Mouse (Mus musculus): ENCODE measurements around the gene Slc44a5. TPM values are rescaled to one million over a fixed set of nuclear protein-coding genes. Genes with fewer than 3 reads are reported as not detected.

Gene Slc44a5
- polyA plus RNA-seq, 1 experiment: not detected

DNA sequence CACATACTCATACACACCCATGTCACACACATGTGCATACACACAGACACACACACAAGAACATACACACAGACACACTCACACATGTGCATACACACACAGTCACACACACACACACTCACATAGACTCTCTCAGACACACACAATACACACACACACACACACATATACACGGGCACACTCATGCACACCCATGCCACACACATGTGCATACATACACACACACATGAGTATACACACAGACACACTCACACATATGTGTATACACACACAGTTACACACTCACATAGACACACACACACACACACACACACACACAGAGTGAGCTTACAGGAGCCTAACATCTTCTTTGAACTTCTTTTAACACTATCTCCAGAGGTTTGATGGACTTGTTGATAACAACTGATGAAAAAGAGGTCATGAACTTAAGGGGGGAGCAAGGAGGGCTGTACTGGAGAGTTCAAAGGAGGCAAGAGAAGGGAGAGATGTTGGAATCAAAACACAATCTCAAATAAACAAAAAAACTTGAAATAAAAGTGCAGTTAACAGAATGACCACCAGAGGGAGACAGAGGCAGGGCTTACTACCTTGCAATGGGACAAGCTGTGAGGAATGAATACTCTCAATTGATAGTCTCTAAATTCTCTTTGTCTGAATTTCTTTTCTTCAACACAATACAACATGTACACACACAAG is 14.1 kb upstream of the Slc44a5 start:
- TF ChIP-seq GATA1 (IDR thresholded peaks at IDR 0.05; ENCODE audit: low read length): no peak

DNA sequence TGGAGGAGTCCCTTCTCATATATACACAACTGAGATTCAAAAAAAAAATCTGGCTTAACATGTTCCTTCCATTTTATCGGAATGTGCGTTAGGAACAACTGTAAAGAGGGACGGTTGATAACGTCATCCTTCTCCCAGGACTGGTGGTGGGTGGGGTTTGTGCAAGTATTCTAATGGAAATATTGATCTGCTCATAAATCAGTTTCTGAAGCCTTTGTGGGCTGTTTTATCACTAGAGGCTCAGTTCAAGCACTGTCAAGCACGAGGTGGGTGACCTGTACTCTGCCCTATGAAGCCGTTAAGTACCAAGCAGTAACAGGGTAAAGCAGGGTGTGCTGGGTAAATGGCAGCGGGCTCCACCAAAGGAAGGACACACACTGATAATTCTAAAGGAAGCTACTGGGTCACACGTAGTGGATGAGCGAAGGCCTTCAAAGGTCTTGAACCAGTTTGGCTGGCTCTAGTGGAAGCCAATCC is 13.5 kb upstream of the Slc44a5 start:
- TF ChIP-seq GATA1 (IDR thresholded peaks at IDR 0.05; ENCODE audit: low read length): no peak

DNA sequence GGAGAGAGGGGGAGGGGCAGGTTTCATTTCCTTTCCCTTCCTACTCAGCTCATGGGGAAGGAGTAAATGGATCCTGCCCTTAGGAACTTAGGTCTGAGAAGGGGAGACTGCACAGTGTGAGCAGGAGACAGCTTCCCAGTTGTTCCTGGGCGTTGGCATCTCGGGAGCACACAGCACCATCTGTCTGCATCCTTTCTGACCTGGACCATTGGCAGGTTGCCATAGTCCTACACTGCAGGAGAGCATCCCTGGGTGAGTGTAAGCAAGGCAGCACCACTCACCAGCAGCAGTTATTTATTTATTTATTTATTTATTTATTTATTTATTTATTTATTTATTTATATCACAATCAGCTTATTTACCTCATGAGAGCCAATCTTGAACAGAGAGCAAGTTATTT is 12.4 kb upstream of the Slc44a5 start:
- TF ChIP-seq GATA1 (IDR thresholded peaks at IDR 0.05; ENCODE audit: low read length): no peak

DNA sequence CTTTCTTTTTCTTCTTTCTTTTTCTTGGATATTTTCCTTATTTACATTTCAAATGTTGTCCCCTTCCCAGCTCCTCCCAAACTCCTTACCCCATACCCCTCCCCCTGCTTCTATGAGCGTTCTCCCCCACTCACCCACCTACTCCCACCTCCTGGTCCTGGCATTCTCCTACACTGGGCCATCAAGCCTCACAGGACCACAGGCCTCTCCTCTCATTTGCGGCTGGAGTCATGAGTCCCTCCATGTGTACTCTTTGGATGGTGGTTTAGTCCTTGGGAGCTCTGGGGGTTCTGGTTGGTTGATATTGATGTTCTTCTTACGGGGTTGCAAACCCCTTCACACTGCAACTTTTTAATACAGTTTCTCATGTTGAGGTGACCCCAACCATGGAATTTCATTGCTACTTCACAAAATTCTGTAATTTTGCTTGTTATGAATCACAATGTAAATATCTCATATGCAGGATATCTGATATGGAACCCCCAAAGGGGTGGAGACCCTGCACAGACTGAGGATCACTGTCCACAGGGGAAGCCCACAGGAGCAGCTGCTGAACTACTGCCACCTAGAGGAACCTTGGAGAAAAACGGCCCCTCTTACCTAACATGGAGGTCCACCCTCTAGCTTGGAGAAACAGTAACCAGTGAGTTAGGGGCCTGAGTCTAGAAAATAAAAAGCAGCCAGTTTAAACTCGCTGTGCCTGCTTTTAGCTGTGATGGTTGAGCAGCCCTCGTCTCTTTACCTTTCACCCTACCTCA is 11.4 kb upstream of the Slc44a5 start:
- TF ChIP-seq GATA1 (IDR thresholded peaks at IDR 0.05; ENCODE audit: low read length): no peak

DNA sequence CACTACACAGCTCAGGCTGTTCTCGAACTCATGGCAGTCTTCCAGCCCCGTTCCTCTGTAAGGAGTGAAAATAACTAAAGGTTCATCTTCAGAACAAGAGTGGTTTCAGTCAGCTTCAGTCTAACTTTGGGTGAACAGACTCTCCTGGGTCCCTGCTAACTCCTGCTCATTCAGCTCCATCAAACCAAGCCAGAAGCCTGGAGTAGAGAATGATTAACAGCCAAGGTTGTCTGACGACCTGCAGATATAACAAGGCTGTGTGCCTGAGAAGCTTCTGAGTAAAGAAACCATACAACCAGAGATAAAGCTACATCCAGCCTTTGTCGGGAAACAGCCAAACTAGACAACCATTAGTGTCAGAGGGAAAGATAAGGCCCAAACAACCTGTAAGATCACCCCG is 5.8 kb upstream of the Slc44a5 start:
- no peak for TF ChIP-seq GATA1 (IDR thresholded peaks at IDR 0.05; ENCODE audit: low read length)

DNA sequence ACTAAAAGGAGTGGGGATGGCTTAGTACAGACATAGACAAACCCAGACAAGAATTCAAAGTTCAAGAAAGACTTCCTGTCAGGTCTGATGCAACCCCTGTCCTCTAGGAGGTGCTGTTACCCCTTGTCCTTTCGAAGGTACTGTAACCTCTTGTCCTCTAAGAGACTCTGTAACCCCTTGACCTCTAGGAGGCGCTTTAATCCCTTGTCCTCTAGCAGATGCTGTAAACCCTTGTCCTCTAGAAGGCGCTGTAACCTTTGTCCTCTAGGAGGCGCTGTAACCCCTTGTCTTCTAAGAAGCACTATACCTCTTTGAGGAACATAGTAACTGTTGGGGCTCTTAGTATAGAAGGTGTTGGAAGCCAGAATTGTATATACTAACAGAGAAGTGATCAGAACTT is 4.7 kb upstream of the Slc44a5 start:
- TF ChIP-seq GATA1 (IDR thresholded peaks at IDR 0.05; ENCODE audit: low read length): no peak

DNA sequence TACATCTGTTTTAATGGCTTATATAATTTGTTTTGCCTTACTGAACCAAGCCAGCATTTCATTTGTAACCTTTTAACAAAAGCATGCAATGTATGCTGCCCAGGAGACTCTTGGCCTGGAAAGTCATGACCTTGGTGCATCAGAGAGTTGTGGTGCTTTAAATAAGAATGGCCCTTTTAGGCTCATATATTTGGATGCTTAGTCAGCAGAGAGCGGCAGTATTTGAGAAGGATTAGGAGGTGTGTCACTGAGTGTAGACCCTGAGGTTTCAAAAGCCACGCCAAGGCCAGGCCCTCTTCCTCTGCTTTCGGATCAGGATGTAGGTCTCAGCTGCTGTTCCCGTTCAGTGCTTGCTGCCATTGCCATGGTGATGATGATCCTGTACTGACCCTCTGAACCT is 3.8 kb upstream of the Slc44a5 start:
- TF ChIP-seq GATA1 (IDR thresholded peaks at IDR 0.05; ENCODE audit: low read length): no peak

DNA sequence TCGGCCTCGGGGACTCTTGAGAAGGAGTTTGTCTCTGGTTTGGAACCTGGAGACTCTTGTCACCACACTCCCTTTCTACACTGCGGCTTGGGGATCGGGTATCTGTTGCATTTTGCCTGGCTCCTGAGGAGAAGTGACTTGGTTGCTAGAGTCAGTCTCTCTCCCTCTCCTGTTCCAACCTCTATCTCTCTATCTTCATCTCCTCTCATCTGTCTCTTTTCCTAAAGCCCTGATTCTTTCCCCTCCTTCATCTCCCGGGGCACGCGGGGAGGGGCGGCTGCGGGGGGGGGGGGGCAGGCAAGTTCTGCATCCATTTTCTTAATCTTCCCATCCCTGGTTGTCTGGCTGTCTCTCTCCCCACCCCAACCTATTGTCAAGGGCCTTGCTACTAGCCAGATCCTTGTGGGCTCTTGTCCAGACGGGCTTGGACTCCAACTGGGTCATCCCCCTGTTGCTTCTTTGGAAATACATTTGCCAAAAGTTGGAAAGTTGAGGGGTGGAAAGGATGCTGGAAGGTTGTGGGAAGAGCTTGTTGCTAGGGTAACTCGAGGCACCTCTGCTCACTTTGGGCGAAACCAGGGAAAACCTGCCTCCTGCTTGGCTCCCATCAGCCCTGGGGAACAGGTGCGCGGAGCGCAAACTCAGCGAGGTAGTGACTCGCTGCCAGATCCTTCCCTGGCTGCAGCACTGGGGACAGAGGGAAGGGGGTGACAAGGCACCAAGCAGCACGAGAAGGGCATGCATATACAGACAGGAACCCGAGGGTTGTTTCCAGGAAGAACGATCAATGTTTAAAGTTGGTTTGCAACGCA is 919 bp downstream of the Slc44a5 start:
- no peak for TF ChIP-seq GATA1 (IDR thresholded peaks at IDR 0.05; ENCODE audit: low read length)

DNA sequence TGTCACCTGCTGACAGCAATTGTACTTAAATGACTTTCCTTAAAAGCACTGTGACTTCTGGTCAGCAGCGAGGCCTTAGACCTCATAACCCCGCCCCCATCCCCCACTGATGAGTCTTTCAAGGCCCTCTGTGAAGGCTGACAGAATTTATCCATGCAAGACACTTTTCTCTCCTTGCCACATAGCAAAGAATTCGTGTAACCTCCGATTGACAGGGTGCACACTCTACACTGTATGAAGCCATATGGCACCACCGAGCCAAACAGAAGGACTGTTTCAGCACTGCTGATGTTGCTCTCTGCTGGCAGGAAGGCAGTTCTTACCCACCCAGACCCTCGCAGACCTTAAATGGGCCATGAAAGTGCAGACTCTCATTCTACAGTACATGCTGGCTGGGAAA is 1.8 kb downstream of the Slc44a5 start:
- TF ChIP-seq GATA1 (IDR thresholded peaks at IDR 0.05; ENCODE audit: low read length): no peak

DNA sequence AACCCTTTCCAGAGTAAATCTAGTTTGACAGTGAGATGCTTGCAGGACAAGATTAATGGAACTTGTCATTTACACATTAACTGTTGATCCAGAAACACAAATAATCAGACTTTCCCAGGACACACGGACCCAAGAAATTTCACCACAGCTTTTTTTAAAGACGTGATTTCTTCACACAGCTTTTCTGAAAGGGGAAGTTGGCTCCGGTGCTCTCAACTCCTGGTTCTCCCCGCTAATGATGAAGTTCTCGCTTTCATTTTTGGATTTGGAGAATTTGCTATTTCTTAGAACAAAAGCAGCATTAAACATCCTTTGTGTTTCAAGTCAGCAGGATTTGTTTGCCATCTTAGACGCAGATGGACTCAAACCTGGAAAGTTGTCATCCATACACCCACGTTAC is 2.6 kb downstream of the Slc44a5 start:
- TF ChIP-seq GATA1 (IDR thresholded peaks at IDR 0.05; ENCODE audit: low read length): no peak

DNA sequence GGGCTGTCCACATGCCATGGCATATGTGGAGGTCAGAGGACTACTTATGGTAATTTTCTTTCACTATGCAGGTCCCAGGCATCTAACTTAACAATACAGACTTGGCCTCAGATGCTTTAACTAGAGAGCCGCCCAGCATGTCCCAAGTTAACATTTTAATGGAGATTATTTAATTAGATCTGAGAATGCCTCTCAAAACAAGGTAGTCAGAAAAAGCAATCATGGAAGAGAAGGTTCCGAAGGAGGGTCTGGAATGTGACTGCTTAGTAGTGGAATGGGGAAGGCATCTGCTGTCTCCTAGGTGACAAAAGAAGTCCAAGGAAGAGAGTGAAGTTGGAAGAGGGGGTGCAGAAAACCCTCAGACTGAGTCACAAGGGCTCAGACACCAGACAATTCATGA is 7.4 kb downstream of the Slc44a5 start:
- TF ChIP-seq GATA1 (IDR thresholded peaks at IDR 0.05; ENCODE audit: low read length): no peak

DNA sequence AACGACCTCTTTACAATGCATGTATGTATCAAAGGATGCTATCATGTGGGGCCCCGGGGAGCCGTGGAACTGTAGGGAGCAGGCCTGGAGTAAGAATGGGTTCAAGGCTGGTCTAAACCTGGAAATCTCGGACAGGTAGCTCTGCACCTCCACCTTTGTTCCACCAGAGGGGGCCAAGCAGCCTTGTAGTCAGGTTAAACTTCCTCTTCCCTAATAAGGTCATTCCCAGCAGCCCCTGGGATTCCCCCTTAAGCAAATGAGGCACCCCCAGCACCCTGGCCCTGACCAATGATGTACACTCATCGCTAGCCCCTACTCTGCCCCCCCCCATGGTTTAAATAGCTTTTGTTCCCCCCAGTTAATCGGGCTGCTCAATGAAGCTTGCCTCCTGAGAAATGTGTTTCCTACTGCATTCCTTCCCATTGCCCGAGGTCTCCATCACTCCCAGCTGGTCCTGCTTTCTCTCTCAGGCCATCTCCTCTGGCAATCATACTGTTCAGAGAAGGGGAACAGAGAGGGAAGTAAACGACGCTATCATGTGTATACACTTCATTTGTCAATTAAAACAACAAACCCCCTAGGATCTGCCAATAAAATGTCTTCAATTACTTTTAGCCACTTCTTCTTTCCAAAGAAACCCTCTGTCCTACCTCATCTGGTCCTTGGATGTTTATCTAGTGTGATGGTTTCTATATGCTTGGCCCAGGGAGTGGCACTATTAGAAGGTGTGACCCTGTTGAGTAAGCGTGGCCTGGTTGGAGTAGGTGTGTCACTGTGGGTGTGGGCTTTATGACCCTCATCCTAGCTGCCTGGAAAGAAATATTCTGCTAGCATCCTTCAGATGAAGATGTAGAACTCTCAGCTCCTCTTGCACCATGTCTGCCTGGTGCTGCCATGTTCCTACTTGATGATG is 11.4 kb downstream of the Slc44a5 start:
- no peak for TF ChIP-seq GATA1 (IDR thresholded peaks at IDR 0.05; ENCODE audit: low read length)

DNA sequence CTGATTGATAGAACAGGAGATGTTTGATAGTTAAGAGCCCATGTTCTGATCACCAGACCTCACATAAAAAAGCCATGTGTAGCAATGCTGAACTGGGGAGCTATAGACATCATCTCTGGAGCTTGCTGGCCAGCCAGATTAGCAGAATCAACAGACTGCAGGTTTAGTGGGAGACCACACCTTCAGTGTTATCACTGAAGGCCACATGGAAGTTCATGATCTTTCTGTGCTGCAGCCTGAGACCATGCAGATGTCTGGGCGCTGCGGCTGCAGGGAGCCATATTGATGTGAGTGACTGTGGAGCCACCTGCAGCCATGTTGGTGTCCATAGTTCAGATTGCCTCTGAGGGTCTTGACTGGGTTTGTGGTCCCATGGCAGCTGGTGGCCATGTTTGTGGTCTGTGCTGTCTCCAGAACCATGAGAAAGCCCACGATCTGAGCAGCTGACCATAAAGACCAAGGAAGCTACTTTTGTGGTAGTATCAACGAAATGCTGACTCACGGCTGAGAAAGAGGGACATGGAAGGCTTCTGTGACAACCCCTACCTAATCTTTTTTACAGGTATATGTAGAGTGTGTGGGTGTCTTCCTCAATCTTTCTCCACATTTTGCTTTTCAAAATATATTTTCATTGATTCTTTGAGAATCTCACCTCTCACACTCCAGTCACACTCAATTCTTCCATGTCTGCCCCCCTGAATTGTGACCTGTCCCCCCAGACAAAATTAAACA is 26.7 kb downstream of the Slc44a5 start:
- TF ChIP-seq GATA1 (IDR thresholded peaks at IDR 0.05; ENCODE audit: low read length): no peak

DNA sequence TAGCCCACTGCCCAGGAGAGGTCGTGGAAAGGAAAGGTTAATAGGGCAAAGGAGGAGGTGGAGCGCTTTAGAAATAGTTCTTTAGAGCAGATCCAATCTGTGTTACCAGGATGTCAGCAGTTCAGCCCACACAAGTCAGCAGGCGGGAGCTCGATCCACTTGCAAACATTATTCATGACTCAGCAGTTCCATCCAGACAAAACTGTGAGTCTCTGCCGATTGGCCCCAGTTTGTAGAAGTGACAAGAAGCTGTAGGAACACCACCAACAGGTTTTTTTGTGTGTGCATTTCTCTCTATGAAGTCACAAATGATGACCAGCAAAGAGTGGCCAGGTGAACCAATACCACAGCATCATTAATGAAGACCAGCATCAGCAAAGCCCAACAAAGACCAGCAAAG is 28.1 kb downstream of the Slc44a5 start:
- no peak for TF ChIP-seq GATA1 (IDR thresholded peaks at IDR 0.05; ENCODE audit: low read length)

All from G1E-ER4 (cell line).